Mouse (Mus musculus) forebrain, embryonic 13.5 days (tissue): ENCODE measurements around the gene Dusp15. TPM values are rescaled to one million over a fixed set of nuclear protein-coding genes. Genes with fewer than 3 reads are reported as not detected.

Source experiments
- ATAC-seq: fragments of 200-750 bp; cut with Nextera tagmentation; 2 replicates; pipeline ENCODE4 v1.8.0; 2017
- H3K27ac ChIP-seq: fragments of 300-500 bp; sonication (generic); 2 replicates; pipeline ENCODE4 v1.5.1; 2015; ENCODE audit warnings: inconsistent platforms, mild to moderate bottlenecking, moderate library complexity
- H3K27me3 ChIP-seq: fragments of 300-500 bp; sonication (generic); 2 replicates; pipeline ENCODE4 v1.6.1; 2015; ENCODE audit warnings: mild to moderate bottlenecking, inconsistent platforms
- H3K36me3 ChIP-seq: fragments of 300-500 bp; sonication (generic); 2 replicates; pipeline ENCODE4 v1.6.1; 2015; ENCODE audit warnings: mild to moderate bottlenecking, inconsistent platforms; ENCODE audit not compliant: poor library complexity, severe bottlenecking
- H3K4me1 ChIP-seq: fragments of 300-500 bp; sonication (generic); 2 replicates; pipeline ENCODE4 v1.6.1; 2015; ENCODE audit warnings: inconsistent platforms
- H3K4me2 ChIP-seq: fragments of 300-500 bp; sonication (generic); 2 replicates; pipeline ENCODE4 v1.6.1; 2015; ENCODE audit warnings: inconsistent platforms, mild to moderate bottlenecking, moderate library complexity
- H3K4me3 ChIP-seq: fragments of 300-500 bp; sonication (generic); 2 replicates; pipeline ENCODE4 v1.5.1; 2015; ENCODE audit warnings: mild to moderate bottlenecking, inconsistent platforms
- H3K9ac ChIP-seq: fragments of 300-500 bp; sonication (generic); 2 replicates; pipeline ENCODE4 v1.6.1; 2015; ENCODE audit warnings: mild to moderate bottlenecking, inconsistent platforms
- H3K9me3 ChIP-seq: fragments of 300-500 bp; sonication (generic); replicated peaks from 2 replicates; pipeline ENCODE4 v1.6.1; 2016; ENCODE audit warnings: inconsistent platforms
- WGBS: fragments of 180-500 bp; shearing (Covaris S2); methylation state at CpG from one replicate; pipeline ENCODE4 v1.1.7; 2015; 5-methylcytosine and 5-hydroxymethylcytosine counted together
- polyA plus RNA-seq: library from polyadenylated mRNA; unstranded; fragments of >200 nt; fragmentation: Nextera tagmentation; extraction: Ambion mirVana; gene quantifications from 2 replicates; pipeline ENCODE4 v1.2.1, GENCODE M21; 2015

Dusp15 gene
- polyA plus RNA-seq, 1 experiment from 2014 or later = 2.5 TPM

- Histone ChIP-seq H3K36me3 (no peaks in the 10 kb centered on the region), H3K4me3 (0 out of 2 replicates have a peak overlapping the region, but pooled peaks have one; percentile 9), H3K4me1 (peaks cover 7% of the 10 kb centered on the region; the same call in 1 of the 2 replicates), H3K9me3 (no peaks in the 10 kb centered on the region), H3K4me2 (peak overlapping the region; percentile 47), H3K27ac (no peak overlapping the region), H3K9ac (peak overlapping the region; percentile 37; the same call in 1 of the 2 replicates), H3K27me3 (peaks cover 45% of the 10 kb centered on the region)
- WGBS = 3% methylated on average over 15 of the region's 18 CpGs
- peak; percentile 82 for ATAC-seq
Observed at GRCm38 (mm10) chr2:152914310-152915120, 37.0 kb downstream of the Dusp15 start.

- peaks cover 45% of the 10 kb centered on the region for H3K27me3 ChIP-seq
- ATAC-seq = no peak
- WGBS = 35% methylated on average over 7 of the region's 7 CpGs
Observed at GRCm38 (mm10) chr2:152913471-152913870, 38.0 kb downstream of the Dusp15 start.

GRCm38 (mm10) chr2:152911432-152911831 is 40.1 kb downstream of the Dusp15 start:
- H3K4me2 ChIP-seq = no peak overlapping the region
- H3K27ac ChIP-seq = no peak overlapping the region
- no peak overlapping the region for H3K4me3 ChIP-seq
- H3K27me3 ChIP-seq = peaks cover 45% of the 10 kb centered on the region
- peaks cover 18% of the 10 kb centered on the region for H3K4me1 ChIP-seq
- H3K9ac ChIP-seq = no peak overlapping the region
- no peaks in the 10 kb centered on the region for H3K9me3 ChIP-seq
- WGBS = 37% methylated on average over 6 of the region's 6 CpGs
- H3K36me3 ChIP-seq = no peaks in the 10 kb centered on the region
- ATAC-seq = no peak

More at GRCm38 (mm10) chr2:152913471-152913870, 38.0 kb downstream of the Dusp15 start:
- no peaks in the 10 kb centered on the region for H3K36me3 ChIP-seq
- peaks cover 6% of the 10 kb centered on the region; the same call in 1 of the 2 replicates for H3K4me1 ChIP-seq
- H3K4me2 ChIP-seq = no peak overlapping the region
- H3K9ac ChIP-seq = no peak overlapping the region
- no peak overlapping the region for H3K27ac ChIP-seq
- no peak overlapping the region for H3K4me3 ChIP-seq
- H3K9me3 ChIP-seq = no peaks in the 10 kb centered on the region

GRCm38 (mm10) chr2:152911031-152911430 is 40.5 kb downstream of the Dusp15 start, which contains the start of gene Mylk2:
Gene Mylk2 (plus strand): TSS chr2:152911352.
- whole genome bisulfite sequencing = 26% methylated on average over 12 of the region's 12 CpGs
- Histone ChIP-seq H3K4me1 (peaks cover 21% of the 10 kb centered on the region), H3K4me2 (no peak within 1 kb of the TSS), H3K27me3 (peaks cover 45% of the 10 kb centered on the region), H3K27ac (no peak within 1 kb of the TSS), H3K9me3 (no peaks in the 10 kb centered on the region), H3K9ac (no peak within 1 kb of the TSS), H3K4me3 (no peak within 1 kb of the TSS), H3K36me3 (no peaks in the 10 kb centered on the region)
- ATAC-seq = no peak

- 90% methylated on average over 6 of the region's 6 CpGs for WGBS
- Histone ChIP-seq H3K27me3 (peaks cover 38% of the 10 kb centered on the region), H3K4me1 (peaks cover 21% of the 10 kb centered on the region), H3K27ac (no peak overlapping the region), H3K4me3 (no peak overlapping the region), H3K36me3 (no peaks in the 10 kb centered on the region), H3K9ac (no peak overlapping the region), H3K4me2 (no peak overlapping the region), H3K9me3 (no peaks in the 10 kb centered on the region)
- ATAC-seq = no peak
Observed at GRCm38 (mm10) chr2:152909848-152910247, 41.6 kb downstream of the Dusp15 start.

GRCm38 (mm10) chr2:152907114-152907943 is 44.2 kb downstream of the Dusp15 start:
- Histone ChIP-seq H3K27ac (no peak overlapping the region), H3K4me1 (peaks cover 16% of the 10 kb centered on the region), H3K9me3 (no peaks in the 10 kb centered on the region), H3K4me3 (no peak overlapping the region), H3K4me2 (no peak overlapping the region), H3K36me3 (no peaks in the 10 kb centered on the region), H3K27me3 (peaks cover 20% of the 10 kb centered on the region), H3K9ac (no peak overlapping the region)
- WGBS = 51% methylated on average over 14 of the region's 14 CpGs
- no peak for ATAC-seq

- 65% methylated on average over 9 of the region's 9 CpGs for WGBS
- ATAC-seq = no peak
- Histone ChIP-seq H3K9ac (no peak overlapping the region), H3K36me3 (no peaks in the 10 kb centered on the region), H3K9me3 (no peaks in the 10 kb centered on the region), H3K4me2 (no peak overlapping the region), H3K27ac (no peak overlapping the region), H3K27me3 (peaks cover 11% of the 10 kb centered on the region), H3K4me1 (peaks cover 20% of the 10 kb centered on the region), H3K4me3 (no peak overlapping the region)
Observed at GRCm38 (mm10) chr2:152906274-152907037, 45.0 kb downstream of the Dusp15 start.

- H3K4me2 ChIP-seq = no peak overlapping the region
- H3K27ac ChIP-seq = no peak overlapping the region
- H3K9ac ChIP-seq = no peak overlapping the region
- H3K4me3 ChIP-seq = no peak overlapping the region
- WGBS = 76% methylated on average over 11 of the region's 11 CpGs
- no peaks in the 10 kb centered on the region for H3K9me3 ChIP-seq
- peaks cover under 1% of the 10 kb centered on the region; the same call in 1 of the 2 replicates for H3K27me3 ChIP-seq
- H3K36me3 ChIP-seq = no peaks in the 10 kb centered on the region
- H3K4me1 ChIP-seq = peaks cover 20% of the 10 kb centered on the region
- no peak for ATAC-seq
Observed at GRCm38 (mm10) chr2:152905036-152905829, 46.3 kb downstream of the Dusp15 start.

GRCm38 (mm10) chr2:152904127-152904643 is 47.3 kb downstream of the Dusp15 start:
- WGBS = 78% methylated on average over 5 of the region's 5 CpGs
- H3K27ac ChIP-seq = no peak overlapping the region
- H3K36me3 ChIP-seq = no peaks in the 10 kb centered on the region
- H3K4me2 ChIP-seq = no peak overlapping the region
- H3K27me3 ChIP-seq = no peaks in the 10 kb centered on the region
- no peak overlapping the region for H3K4me3 ChIP-seq
- peaks cover 20% of the 10 kb centered on the region for H3K4me1 ChIP-seq
- H3K9me3 ChIP-seq = no peaks in the 10 kb centered on the region
- ATAC-seq = no peak
- no peak overlapping the region for H3K9ac ChIP-seq

- no peak for ATAC-seq
- Histone ChIP-seq H3K9ac (no peak overlapping the region), H3K36me3 (no peaks in the 10 kb centered on the region), H3K4me3 (no peak overlapping the region), H3K27ac (no peak overlapping the region), H3K4me1 (peaks cover 20% of the 10 kb centered on the region), H3K27me3 (no peaks in the 10 kb centered on the region), H3K9me3 (no peaks in the 10 kb centered on the region), H3K4me2 (no peak overlapping the region)
- WGBS = 89% methylated on average over 4 of the region's 4 CpGs
Observed at GRCm38 (mm10) chr2:152903586-152903985, 47.9 kb downstream of the Dusp15 start.

GRCm38 (mm10) chr2:152902658-152903057 is 48.8 kb downstream of the Dusp15 start:
- H3K36me3 ChIP-seq = no peaks in the 10 kb centered on the region
- H3K9ac ChIP-seq = no peak overlapping the region
- H3K4me1 ChIP-seq = peaks cover 19% of the 10 kb centered on the region
- H3K27me3 ChIP-seq = no peaks in the 10 kb centered on the region
- no peak overlapping the region for H3K4me2 ChIP-seq
- no peak overlapping the region for H3K27ac ChIP-seq
- 15% methylated on average over 3 of the region's 3 CpGs for WGBS
- H3K9me3 ChIP-seq = no peaks in the 10 kb centered on the region
- no peak for ATAC-seq
- no peak overlapping the region for H3K4me3 ChIP-seq
